Mouse (Mus musculus) small intestine, adult 2 months (tissue): ENCODE data around the gene Rnf180.

Experiments used
- CTCF ChIP-seq: fragments of 200-500 bp; IDR thresholded peaks from 2 replicates; pipeline ENCODE4 v1.5.1; 2012; ENCODE audit warnings: low read depth, mild to moderate bottlenecking, control low read depth, inconsistent platforms, low read length, moderate library complexity, mixed read lengths; ENCODE audit not compliant: insufficient replicate concordance, insufficient read length; ENCODE audit errors: extremely low read depth
- POLR2A ChIP-seq: fragments of 200-500 bp; IDR thresholded peaks from 2 replicates; pipeline ENCODE4 v1.6.1; 2012; ENCODE audit warnings: low read depth, mild to moderate bottlenecking, control low read depth, inconsistent platforms, low read length, moderate library complexity

- TF ChIP-seq CTCF (no peak), POLR2A (no peak)
Observed at GRCm38 (mm10) chr13:105316009-105316408, 21.4 kb upstream of the Rnf180 start.
